Mouse (Mus musculus) thymus, adult 2 months (tissue): ENCODE measurements around the gene Elmo3.

Source experiments
- CTCF ChIP-seq: fragments of 200-500 bp; IDR thresholded peaks from 2 replicates; pipeline ENCODE4 v1.5.1; 2012; ENCODE audit warnings: mild to moderate bottlenecking, control low read depth, low read length, moderate library complexity, borderline replicate concordance; ENCODE audit not compliant: control insufficient read depth, poor library complexity, insufficient read depth; ENCODE audit errors: extremely low read depth
- POLR2A ChIP-seq: fragments of 200-500 bp; IDR thresholded peaks from 2 replicates; pipeline ENCODE4 v1.6.1; 2012; ENCODE audit warnings: mild to moderate bottlenecking, low read length, control low read depth, moderate library complexity; ENCODE audit not compliant: control insufficient read depth, poor library complexity, insufficient read depth; ENCODE audit errors: extremely low read depth

DNA sequence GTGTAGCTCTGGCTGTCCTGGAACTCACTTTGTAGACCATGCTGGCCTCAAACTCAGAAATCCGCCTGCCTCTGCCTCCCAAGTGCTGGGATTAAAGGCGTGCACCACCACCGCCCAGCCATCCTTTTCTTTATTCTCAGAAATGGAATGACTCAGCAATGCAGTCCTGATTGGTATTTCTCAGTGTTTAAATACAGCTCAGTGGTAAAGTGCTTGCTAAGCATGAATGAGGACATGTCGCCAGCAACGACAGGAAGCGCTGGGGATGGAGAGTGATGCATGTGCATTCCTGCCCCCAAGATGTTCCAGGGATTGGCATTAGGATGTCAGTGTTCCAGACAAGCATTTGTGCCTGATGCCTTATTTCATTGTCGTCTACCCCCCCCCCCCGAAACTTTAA is 2.0 kb upstream of the Elmo3 start:
- TF ChIP-seq CTCF (no peak), POLR2A (no peak)
